ENCODE assay signal across 14 mouse cellular contexts in genomic region chr7:126586839-126587238, GRCm38 (mm10). TPM values are rescaled to one million over a fixed set of nuclear protein-coding genes. Genes with fewer than 3 reads are reported as not detected.
DNase-seq lines count a peak whose midpoint lies in the region.
"Had no signal": no experiment of that assay in that cellular context is flagged by ENCODE, and none has a peak within 500 bp of the region (broad histone marks: within the 10 kb centered on the region; RNA-seq: fewer than 3 reads in every experiment).

No protein-coding gene starts in this region.

- DNase-seq in adrenal gland, adult 2 months = peak; percentile 52
- DNase-seq in adrenal gland, adult 8-10 months = no peak
- DNase-seq in ovary, postnatal 36 days (ENCODE audit: low spot score) = peak; percentile 51
- no peak for DNase-seq in ovary, adult 18-20 months (ENCODE audit: low spot score)
- peak; percentile 79 to 80 for DNase-seq in lung, adult 18-20 months
- no peak for DNase-seq in urinary bladder, postnatal 25 days (ENCODE audit: low spot score)
- no peak for DNase-seq in urinary bladder, postnatal 10 days (ENCODE audit: low spot score)
- no peak for DNase-seq in layer of hippocampus, postnatal 14 days (ENCODE audit: low spot score in 2 of 2)
- DNase-seq: thymus, postnatal 25 days had no signal

RNA-seq across cellular contexts. Expression of gene Cln3, which starts 1.2 kb away (rescaled TPM):
- total RNA-seq in adrenal gland, adult 2 months (2021) = 10 to 100 TPM; 33.2 to 47.4 TPM
- polyA plus RNA-seq in adrenal gland, adult 2 months (2012; rRNA removed) = 52.8 and 56.1 TPM in 2 replicates
- total RNA-seq in adrenal gland, adult 8-10 months (2022) = 10 to 100 TPM; 25.6 to 55.5 (median 39.8) TPM
- 10 to 100 TPM; 24.3 to 28.3 TPM for total RNA-seq in layer of hippocampus, postnatal 14 days (2021)

RNA-seq across cellular contexts. Expression of gene Apobr, which starts 2.1 kb away (rescaled TPM):
- total RNA-seq in adrenal gland, adult 2 months (2021) = 1 to 10 TPM; 2.0 to 4.7 TPM
- 5.3 and 7.5 TPM in 2 replicates for polyA plus RNA-seq in adrenal gland, adult 2 months (2012; rRNA removed)
- 1 to 10 TPM; 1.4 to 4.3 (median 3.3) TPM for total RNA-seq in adrenal gland, adult 8-10 months (2022)
- 1 to 10 TPM in 1 of 2 experiments, under 1 TPM in 1; 0.39 to 1.1 TPM for total RNA-seq in layer of hippocampus, postnatal 14 days (2021)

RNA-seq across cellular contexts. Expression of gene Il27, which starts 7.9 kb away (rescaled TPM):
- not detected for total RNA-seq in adrenal gland, adult 2 months (2021)
- 0.13 and 0.19 TPM in 2 replicates for polyA plus RNA-seq in adrenal gland, adult 2 months (2012; rRNA removed)
- not detected for total RNA-seq in adrenal gland, adult 8-10 months (2022)
- total RNA-seq in layer of hippocampus, postnatal 14 days (2021) = not detected
- polyA plus RNA-seq: forebrain, embryonic 10.5 days; heart, embryonic 14.5 days; intestine, embryonic 15.5 days; limb, embryonic 11.5 days; midbrain, embryonic 12.5 days had no signal

RNA-seq across cellular contexts. Expression of gene Eif3c, which starts 20.6 kb away (rescaled TPM):
- 100 to 1,000 TPM; 236 to 240 TPM for total RNA-seq in adrenal gland, adult 2 months (2021)
- polyA plus RNA-seq in adrenal gland, adult 2 months (2012; rRNA removed) = 97.2 and 133 TPM in 2 replicates
- 100 to 1,000 TPM; 206 to 258 (median 232) TPM for total RNA-seq in adrenal gland, adult 8-10 months (2022)
- 100 to 1,000 TPM; 182 to 189 TPM for total RNA-seq in layer of hippocampus, postnatal 14 days (2021)

RNA-seq across cellular contexts. Expression of gene Nupr1, which starts 43.8 kb away (rescaled TPM):
- total RNA-seq in adrenal gland, adult 2 months (2021) = 10 to 100 TPM; 22.9 to 26.3 TPM
- polyA plus RNA-seq in adrenal gland, adult 2 months (2012; rRNA removed) = 2.8 and 4.4 TPM in 2 replicates
- total RNA-seq in adrenal gland, adult 8-10 months (2022) = 10 to 100 TPM in 2 of 4 experiments, 1 to 10 TPM in 2; 7.9 to 17.5 (median 10.3) TPM
- total RNA-seq in layer of hippocampus, postnatal 14 days (2021) = 1 to 10 TPM; 4.2 to 4.4 TPM

Comparison
In these comparisons a context has a peak if more than half of its experiments do, and no peak if none do; other contexts are left out.
1. DNase-seq: peak in adrenal gland, adult 2 months (single experiment), ovary, postnatal 36 days (single experiment) and lung, adult 18-20 months (2 of 2); none in adrenal gland, adult 8-10 months (single experiment), ovary, adult 18-20 months (single experiment), urinary bladder, postnatal 25 days (single experiment), urinary bladder, postnatal 10 days (single experiment) and layer of hippocampus, postnatal 14 days (0 of 2).